Mouse (Mus musculus) hindbrain, embryonic 15.5 days (tissue): ENCODE results near the gene Tamm41. TPM values are rescaled to one million over a fixed set of nuclear protein-coding genes. Genes with fewer than 3 reads are reported as not detected.

Experiments used
- ATAC-seq: fragments of 200-750 bp; cut with Nextera tagmentation; 2 replicates; pipeline ENCODE4 v1.8.0; 2017; ENCODE audit warnings: low read depth, moderate number of reproducible peaks, moderate TSS enrichment; ENCODE audit not compliant: low FRiP score
- H3K27ac ChIP-seq: fragments of 300-500 bp; sonication (generic); replicated peaks from 2 replicates; pipeline ENCODE4 v1.5.1; 2015; ENCODE audit warnings: mild to moderate bottlenecking, inconsistent platforms
- H3K27me3 ChIP-seq: fragments of 300-500 bp; sonication (generic); 2 replicates; pipeline ENCODE4 v1.6.1; 2015; ENCODE audit warnings: control low read depth, inconsistent platforms
- H3K36me3 ChIP-seq: fragments of 300-500 bp; sonication (generic); 2 replicates; pipeline ENCODE4 v1.6.1; 2015; ENCODE audit warnings: control low read depth, inconsistent platforms
- H3K4me1 ChIP-seq: fragments of 300-500 bp; sonication (generic); replicated peaks from 2 replicates; pipeline ENCODE4 v1.6.1; 2015; ENCODE audit warnings: control low read depth, inconsistent platforms
- H3K4me2 ChIP-seq: fragments of 300-500 bp; sonication (generic); 2 replicates; pipeline ENCODE4 v1.6.1; 2015; ENCODE audit warnings: moderate library complexity, mild to moderate bottlenecking, inconsistent platforms
- H3K4me3 ChIP-seq: fragments of 300-500 bp; sonication (generic); 2 replicates; pipeline ENCODE4 v1.5.1; 2015; ENCODE audit warnings: mild to moderate bottlenecking, inconsistent platforms
- H3K9ac ChIP-seq: fragments of 300-500 bp; sonication (generic); 2 replicates; pipeline ENCODE4 v1.6.1; 2015; ENCODE audit warnings: inconsistent platforms
- H3K9me3 ChIP-seq: fragments of 300-500 bp; sonication (generic); 2 replicates; pipeline ENCODE4 v1.6.1; 2016; ENCODE audit warnings: control low read depth, inconsistent platforms
- WGBS: fragments of 180-500 bp; shearing (Covaris S2); methylation state at CpG from one replicate; pipeline ENCODE4 v1.1.7; 2015; 5-methylcytosine and 5-hydroxymethylcytosine counted together
- polyA plus RNA-seq: library from polyadenylated mRNA; unstranded; fragments of >200 nt; fragmentation: Nextera tagmentation; extraction: Ambion mirVana; gene quantifications from 2 replicates; pipeline ENCODE4 v1.2.1, GENCODE M21; 2015

Tamm41 gene
- polyA plus RNA-seq, 1 experiment from 2014 or later = 47.1 TPM

- H3K27ac ChIP-seq = no peak overlapping the region
- no peak overlapping the region for H3K4me2 ChIP-seq
- WGBS = 95% methylated on average over 4 of the region's 4 CpGs
- H3K9me3 ChIP-seq = no peaks in the 10 kb centered on the region
- no peak overlapping the region for H3K4me3 ChIP-seq
- H3K4me1 ChIP-seq = no peaks in the 10 kb centered on the region
- ATAC-seq = no peak
- H3K27me3 ChIP-seq = no peaks in the 10 kb centered on the region
- H3K9ac ChIP-seq = no peak overlapping the region
- peaks cover 17% of the 10 kb centered on the region; the same call in 1 of the 2 replicates for H3K36me3 ChIP-seq
These were observed 24.1 kb downstream of the Tamm41 start for GRCm38 (mm10) chr6:115013574-115013973.

DNA sequence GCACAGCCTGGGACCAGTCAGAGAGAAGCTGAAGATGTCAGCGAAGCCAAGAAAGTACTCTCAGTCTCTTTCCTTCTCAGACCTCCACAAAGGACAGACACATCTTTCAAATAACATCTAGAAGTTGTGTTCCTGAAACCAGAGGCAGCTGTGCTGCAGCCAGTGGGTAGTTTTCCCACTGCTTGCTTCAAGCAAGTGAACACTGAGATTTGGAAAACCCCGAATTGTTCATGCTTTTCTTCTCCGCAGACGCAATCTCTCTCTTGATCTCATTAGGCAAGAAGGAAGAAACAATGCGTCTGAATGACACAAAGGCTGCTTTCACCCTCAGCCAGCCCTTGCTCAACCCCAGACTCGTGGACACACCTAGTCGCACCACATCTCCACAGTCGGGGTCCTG, 25.9 kb downstream of the Tamm41 start:
- no peak for ATAC-seq
- Histone ChIP-seq H3K4me3 (no peak overlapping the region), H3K9me3 (no peaks in the 10 kb centered on the region), H3K27me3 (no peaks in the 10 kb centered on the region), H3K4me1 (no peaks in the 10 kb centered on the region; the same call in 1 of the 2 replicates), H3K27ac (no peak overlapping the region), H3K9ac (no peak overlapping the region), H3K4me2 (no peak overlapping the region), H3K36me3 (peaks cover 17% of the 10 kb centered on the region; the same call in 1 of the 2 replicates)
- 84% methylated on average over 8 of the region's 8 CpGs for WGBS

DNA sequence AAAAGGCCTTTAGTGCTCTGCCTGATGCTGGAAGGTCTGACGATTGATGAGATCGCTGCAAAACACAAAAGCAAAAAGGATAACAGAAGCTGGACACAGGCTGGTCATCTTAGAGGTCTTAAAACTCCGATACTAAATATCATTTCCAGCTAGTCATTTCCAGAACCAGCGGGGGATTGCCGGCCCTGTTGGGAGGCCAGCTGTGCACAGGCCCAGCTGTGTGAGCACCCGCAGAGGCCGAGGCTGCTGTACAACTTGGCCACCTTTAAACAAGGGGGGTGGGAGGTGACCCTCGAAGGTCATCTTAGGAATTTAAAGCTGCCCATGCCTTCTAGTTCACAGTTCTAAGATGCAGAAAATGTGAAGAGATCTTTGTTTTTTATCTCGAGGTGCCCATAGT, 26.9 kb downstream of the Tamm41 start:
- Histone ChIP-seq H3K27ac (no peak overlapping the region), H3K9ac (no peak overlapping the region), H3K36me3 (peaks cover 17% of the 10 kb centered on the region; the same call in 1 of the 2 replicates), H3K4me1 (no peaks in the 10 kb centered on the region; the same call in 1 of the 2 replicates), H3K4me2 (no peak overlapping the region), H3K27me3 (no peaks in the 10 kb centered on the region), H3K9me3 (no peaks in the 10 kb centered on the region), H3K4me3 (no peak overlapping the region)
- ATAC-seq = no peak
- WGBS = 85% methylated on average over 9 of the region's 9 CpGs

DNA sequence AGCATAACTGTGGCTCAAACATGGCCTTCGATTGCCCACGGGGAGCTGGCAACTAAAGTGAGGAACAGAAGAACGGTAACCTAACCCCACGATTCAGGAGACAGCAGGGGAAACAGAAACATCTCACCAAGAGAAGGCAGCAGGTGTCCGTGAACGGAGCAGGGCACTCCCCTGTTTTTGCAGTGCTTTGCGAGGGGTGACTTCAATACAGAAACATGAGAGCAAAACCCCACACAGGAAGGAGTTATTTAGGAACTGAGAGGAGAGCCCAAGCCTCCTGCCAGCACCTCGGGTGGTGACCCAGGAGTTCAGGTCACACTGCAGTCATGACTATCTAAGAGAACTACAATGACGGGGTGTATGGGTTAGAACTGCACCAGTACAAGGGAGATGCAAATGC, 27.4 kb downstream of the Tamm41 start:
- H3K4me1 ChIP-seq = no peaks in the 10 kb centered on the region; the same call in 1 of the 2 replicates
- H3K4me2 ChIP-seq = no peak overlapping the region
- H3K27me3 ChIP-seq = no peaks in the 10 kb centered on the region
- no peak overlapping the region for H3K9ac ChIP-seq
- no peaks in the 10 kb centered on the region for H3K9me3 ChIP-seq
- H3K4me3 ChIP-seq = no peak overlapping the region
- H3K36me3 ChIP-seq = peaks cover 17% of the 10 kb centered on the region; the same call in 1 of the 2 replicates
- H3K27ac ChIP-seq = no peak overlapping the region
- ATAC-seq = no peak
- WGBS = 87% methylated on average over 9 of the region's 9 CpGs

- 0 out of 2 replicates have a peak, but pooled peaks have one; percentile 73 for ATAC-seq
- Histone ChIP-seq H3K4me2 (no peak overlapping the region), H3K27me3 (no peaks in the 10 kb centered on the region), H3K9ac (no peak overlapping the region), H3K36me3 (peaks cover 11% of the 10 kb centered on the region; the same call in 1 of the 2 replicates), H3K4me3 (no peak overlapping the region), H3K4me1 (no peaks in the 10 kb centered on the region; the same call in 1 of the 2 replicates), H3K27ac (no peak overlapping the region), H3K9me3 (no peaks in the 10 kb centered on the region)
- WGBS = 35% methylated on average over 5 of the region's 5 CpGs
These were observed 29.9 kb downstream of the Tamm41 start for GRCm38 (mm10) chr6:115007728-115008127.

DNA sequence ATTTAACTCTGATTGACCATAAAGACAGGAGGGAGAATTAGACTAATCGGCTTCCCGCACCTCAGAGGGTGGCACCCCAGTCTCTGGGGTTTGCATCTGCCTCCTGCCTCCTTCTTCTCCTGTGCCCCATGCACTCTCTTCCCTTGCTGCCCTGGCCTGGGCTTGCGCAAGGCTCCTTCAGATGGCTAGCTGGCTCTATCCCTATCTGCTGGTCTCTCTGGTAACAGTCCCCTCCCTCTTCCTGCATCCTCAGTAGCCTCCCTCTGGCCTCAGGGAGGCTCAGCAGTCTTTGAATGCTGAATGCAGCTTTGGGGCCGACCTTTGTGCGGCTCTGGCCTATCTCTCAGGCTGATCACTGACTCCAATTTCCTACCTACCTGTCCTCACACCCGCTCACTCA, 30.7 kb downstream of the Tamm41 start:
- Histone ChIP-seq H3K36me3 (peaks cover 14% of the 10 kb centered on the region; the same call in 1 of the 2 replicates), H3K4me2 (no peak overlapping the region), H3K27ac (no peak overlapping the region), H3K27me3 (no peaks in the 10 kb centered on the region), H3K9me3 (no peaks in the 10 kb centered on the region), H3K4me1 (no peaks in the 10 kb centered on the region; the same call in 1 of the 2 replicates), H3K4me3 (no peak overlapping the region), H3K9ac (no peak overlapping the region)
- no peak for ATAC-seq
- WGBS = 62% methylated on average over 6 of the region's 6 CpGs

DNA sequence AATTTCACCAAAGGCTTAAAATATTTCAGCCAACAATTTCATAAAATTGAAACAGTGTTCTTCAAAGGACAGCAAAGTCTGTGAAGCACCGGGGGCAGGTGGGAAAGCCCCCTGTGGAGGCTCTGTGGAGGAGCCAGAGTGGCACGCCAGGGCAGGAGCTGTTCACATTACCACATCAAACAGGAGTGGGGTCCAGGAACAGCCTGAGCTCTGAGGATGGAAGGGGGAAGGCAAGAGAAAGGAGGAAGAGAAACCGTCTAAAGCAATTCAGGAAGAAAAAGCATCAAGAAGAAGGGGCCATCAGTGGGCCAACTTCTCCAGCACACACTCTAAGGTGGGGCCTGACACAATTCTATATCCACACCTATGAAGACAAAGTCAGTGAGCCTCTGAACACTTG, 31.6 kb downstream of the Tamm41 start:
- Histone ChIP-seq H3K4me3 (no peak overlapping the region), H3K9me3 (no peaks in the 10 kb centered on the region), H3K4me2 (no peak overlapping the region), H3K4me1 (no peaks in the 10 kb centered on the region; the same call in 1 of the 2 replicates), H3K27me3 (no peaks in the 10 kb centered on the region), H3K27ac (no peak overlapping the region), H3K9ac (no peak overlapping the region), H3K36me3 (peaks cover 9% of the 10 kb centered on the region; the same call in 1 of the 2 replicates)
- 72% methylated on average over 3 of the region's 3 CpGs for WGBS
- ATAC-seq = no peak

- 0 out of 2 replicates have a peak, but pooled peaks cover 3% of the 10 kb centered on the region for H3K36me3 ChIP-seq
- H3K4me3 ChIP-seq = no peak overlapping the region
- 89% methylated on average over 8 of the region's 8 CpGs for WGBS
- H3K9ac ChIP-seq = no peak overlapping the region
- H3K27me3 ChIP-seq = no peaks in the 10 kb centered on the region
- ATAC-seq = no peak
- no peak overlapping the region for H3K4me2 ChIP-seq
- no peaks in the 10 kb centered on the region; the same call in 1 of the 2 replicates for H3K4me1 ChIP-seq
- H3K27ac ChIP-seq = no peak overlapping the region
- H3K9me3 ChIP-seq = no peaks in the 10 kb centered on the region
These were observed 32.3 kb downstream of the Tamm41 start for GRCm38 (mm10) chr6:115005351-115005890.

GRCm38 (mm10) chr6:115004636-115005035, 33.0 kb downstream of the Tamm41 start:
- no peaks in the 10 kb centered on the region for H3K27me3 ChIP-seq
- no peak overlapping the region for H3K4me3 ChIP-seq
- no peak for ATAC-seq
- H3K9ac ChIP-seq = no peak overlapping the region
- H3K4me1 ChIP-seq = no peaks in the 10 kb centered on the region; the same call in 1 of the 2 replicates
- H3K36me3 ChIP-seq = 0 out of 2 replicates have a peak, but pooled peaks cover 3% of the 10 kb centered on the region
- 76% methylated on average over 8 of the region's 8 CpGs for WGBS
- H3K4me2 ChIP-seq = no peak overlapping the region
- no peaks in the 10 kb centered on the region for H3K9me3 ChIP-seq
- H3K27ac ChIP-seq = no peak overlapping the region

DNA sequence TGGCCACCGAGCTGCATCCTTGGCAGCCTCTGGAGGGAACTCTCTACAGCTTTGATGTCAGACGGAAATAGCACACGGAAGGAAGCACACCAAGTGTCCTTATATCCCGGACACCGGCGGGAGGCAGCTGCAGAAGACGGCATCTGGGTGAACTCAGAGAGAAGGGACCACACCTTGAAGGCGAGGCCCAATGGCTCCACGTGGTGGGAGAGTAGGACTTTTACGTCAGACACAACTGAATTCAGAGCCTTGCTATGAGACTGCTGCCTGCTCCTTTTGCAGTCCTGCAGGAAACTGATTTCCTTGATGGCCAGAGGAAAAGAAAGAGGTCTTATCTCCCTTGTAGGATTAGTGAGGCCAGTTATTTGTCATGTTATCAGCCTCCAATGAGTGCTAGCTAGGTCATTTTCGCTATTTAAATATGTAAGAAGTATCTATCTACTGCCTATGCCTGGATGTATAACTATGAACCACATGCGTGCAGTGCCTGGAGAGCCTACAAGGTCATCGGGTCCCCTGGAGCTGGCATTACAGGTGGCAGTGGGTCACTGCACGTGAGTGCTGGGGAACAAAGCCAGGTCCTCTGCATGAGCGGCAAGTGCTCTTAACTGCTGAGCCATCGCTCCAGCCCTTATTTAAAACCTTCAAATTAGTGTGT, 39.2 kb downstream of the Tamm41 start:
- H3K36me3 ChIP-seq = 0 out of 2 replicates have a peak, but pooled peaks cover 3% of the 10 kb centered on the region
- no peak overlapping the region for H3K9ac ChIP-seq
- H3K4me2 ChIP-seq = no peak overlapping the region
- H3K4me3 ChIP-seq = no peak overlapping the region
- H3K9me3 ChIP-seq = no peaks in the 10 kb centered on the region
- H3K27ac ChIP-seq = no peak overlapping the region
- H3K27me3 ChIP-seq = no peaks in the 10 kb centered on the region
- no peaks in the 10 kb centered on the region for H3K4me1 ChIP-seq
- 88% methylated on average over 16 of the region's 16 CpGs for WGBS
- no peak for ATAC-seq

- H3K4me3 ChIP-seq = no peak overlapping the region
- no peak overlapping the region for H3K27ac ChIP-seq
- H3K4me2 ChIP-seq = no peak overlapping the region
- no peaks in the 10 kb centered on the region for H3K27me3 ChIP-seq
- 92% methylated on average over 5 of the region's 5 CpGs for WGBS
- no peak for ATAC-seq
- H3K9ac ChIP-seq = no peak overlapping the region
- H3K4me1 ChIP-seq = no peaks in the 10 kb centered on the region
- H3K9me3 ChIP-seq = no peaks in the 10 kb centered on the region
- H3K36me3 ChIP-seq = 0 out of 2 replicates have a peak, but pooled peaks cover under 1% of the 10 kb centered on the region
These were observed 40.2 kb downstream of the Tamm41 start for GRCm38 (mm10) chr6:114997471-114997870.

DNA sequence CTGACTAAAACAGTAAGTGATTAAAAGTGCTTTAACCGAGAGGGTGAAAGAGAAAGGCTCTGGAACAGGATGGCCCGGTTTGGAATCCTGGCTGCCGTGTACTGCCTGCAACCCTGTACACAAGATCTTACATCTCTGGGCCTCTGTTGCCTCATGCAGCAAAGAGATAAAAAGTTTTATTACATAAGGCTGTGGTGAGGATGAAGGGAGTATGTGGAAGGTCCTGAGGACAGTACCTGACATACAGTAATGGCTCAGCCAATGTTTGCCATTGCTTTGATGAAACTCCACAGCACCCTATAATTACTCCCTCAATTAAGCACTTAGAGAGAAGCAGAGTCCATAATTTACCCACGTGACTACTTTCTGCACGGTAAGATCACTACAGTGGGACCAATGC, 40.8 kb downstream of the Tamm41 start:
- no peak for ATAC-seq
- Histone ChIP-seq H3K9me3 (no peaks in the 10 kb centered on the region), H3K4me3 (no peak overlapping the region), H3K9ac (no peak overlapping the region), H3K36me3 (no peaks in the 10 kb centered on the region), H3K4me2 (no peak overlapping the region), H3K27ac (no peak overlapping the region), H3K4me1 (no peaks in the 10 kb centered on the region), H3K27me3 (no peaks in the 10 kb centered on the region)
- WGBS = 84% methylated on average over 5 of the region's 5 CpGs
